Mouse (Mus musculus) myocyte (in vitro differentiated cells): ENCODE measurements at regions not wholly inside any gene's neighbourhood (a gene's known extent, or its start where the extent isn't known, plus 50 kb on each side); places are given as distances from the start of the nearest gene placed in this dataset.

ENCODE experiments used
- CEBPB ChIP-seq: IDR thresholded peaks from 2 replicates; pipeline ENCODE4 v1.6.1; 2011; ENCODE audit warnings: mild to moderate bottlenecking, moderate library complexity; ENCODE audit not compliant: poor library complexity, insufficient read depth, severe bottlenecking
- POLR2A ChIP-seq: IDR thresholded peaks from one replicate; pipeline ENCODE4 v1.6.1; 2011; ENCODE audit warnings: low read depth, mild to moderate bottlenecking, control low read depth, moderate library complexity; ENCODE audit not compliant: insufficient read length
- TCF12 ChIP-seq: IDR thresholded peaks from one replicate; pipeline ENCODE4 v1.6.1; 2011; ENCODE audit warnings: mild to moderate bottlenecking, control low read depth; ENCODE audit not compliant: poor library complexity, insufficient read depth, severe bottlenecking

- no peak for TF ChIP-seq CEBPB
- TF ChIP-seq TCF12 = no peak
- no peak for TF ChIP-seq POLR2A
Measured at GRCm38 (mm10) chr7:36155159-36155558, 352.4 kb upstream of the Zfp507 start.
